Mouse (Mus musculus): ENCODE results near the gene Lrr1. TPM values are rescaled to one million over a fixed set of nuclear protein-coding genes. Genes with fewer than 3 reads are reported as not detected.
A peak's percentile ranks its signal among the peaks of the same experiment; 100 is the strongest.

Gene Lrr1
- total and polyA plus RNA-seq, 3 experiments, result 14.1 to 23.1 TPM; not detected in 1

DNA sequence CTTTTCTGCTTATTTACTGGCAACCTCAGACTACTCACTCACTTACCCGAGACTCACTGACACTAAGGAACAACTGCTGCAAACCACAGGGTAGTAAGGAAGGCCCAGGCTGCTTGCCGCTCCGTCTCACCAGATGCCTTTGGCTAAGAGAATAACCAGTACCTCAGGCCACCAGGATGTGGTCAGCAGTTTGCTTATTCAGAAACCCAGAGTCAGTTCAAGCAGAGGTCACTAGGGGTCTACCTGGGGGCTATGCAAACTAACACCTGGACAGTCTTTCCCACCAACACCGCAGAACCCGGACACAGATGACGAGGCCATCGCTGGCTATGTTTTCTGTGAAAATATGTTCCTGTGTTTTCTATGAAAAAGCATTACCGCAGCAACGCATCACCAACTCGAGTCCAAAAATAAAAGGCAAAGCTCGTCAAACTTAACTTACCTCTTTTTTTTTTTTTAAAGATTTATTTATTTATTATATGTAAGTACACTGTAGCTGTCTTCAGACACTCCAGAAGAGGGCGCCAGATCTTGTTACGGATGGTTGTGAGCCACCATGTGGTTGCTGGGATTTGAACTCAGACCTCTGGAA, 44.7 kb downstream of the Lrr1 start:
- Histone ChIP-seq H3K9ac (ENCODE audit: control insufficient read depth, low read depth, low read length, poor library complexity, severe bottlenecking) (no peak overlapping the region), H3K27ac (ENCODE audit: control insufficient read depth, low read depth, low read length) (no peak overlapping the region), H3K36me3 (ENCODE audit: control insufficient read depth in 1 of 2, insufficient read depth in 2 of 2, low read length in 2 of 2) (no peaks in the 10 kb centered on the region; a peak in 2 of 4 replicates), H3K9me3 (replicated peaks; ENCODE audit: insufficient read depth, low read length) (no peaks in the 10 kb centered on the region), H3K4me1 (ENCODE audit: control insufficient read depth in 1 of 2, insufficient read depth in 2 of 2, low read length in 2 of 2) (no peaks in the 10 kb centered on the region), H3K79me2 (ENCODE audit: control insufficient read depth, insufficient read depth, low read length, poor library complexity) (no peaks in the 10 kb centered on the region), H3K27me3 (ENCODE audit: control insufficient read depth in 1 of 2, insufficient read depth in 2 of 2, low read length in 2 of 2) (no peaks in the 10 kb centered on the region), H3K4me3 (ENCODE audit: control insufficient read depth in 1 of 2, insufficient read depth in 1 of 2, low read depth in 2 of 2, low read length in 2 of 2) (no peak overlapping the region)
- DNase-seq (ENCODE audit: low read depth, low spot score), result no peak
- TF ChIP-seq ZNF384 (IDR thresholded peaks at IDR 0.05; ENCODE audit: low read depth, low read length) (peak; percentile 47; the same call in 1 of the 2 replicates), CTCF (IDR thresholded peaks at IDR 0.05 in 2 of 3, conservative IDR thresholded peaks at IDR 0.05 in 1 of 3; ENCODE audit: control insufficient read depth in 1 of 3, insufficient read depth in 1 of 3, low read depth in 2 of 3, low read length in 3 of 3, poor library complexity in 1 of 3, severe bottlenecking in 1 of 3) (peak in 1 of 3 experiments; percentile 30; a peak in 2 of 6 replicates), POLR2AphosphoS2 (IDR thresholded peaks at IDR 0.05; ENCODE audit: low read length) (no peak), SMC3 (IDR thresholded peaks at IDR 0.05; ENCODE audit: low read depth, low read length) (peak; percentile 5; the same call in 1 of the 2 replicates)

DNA sequence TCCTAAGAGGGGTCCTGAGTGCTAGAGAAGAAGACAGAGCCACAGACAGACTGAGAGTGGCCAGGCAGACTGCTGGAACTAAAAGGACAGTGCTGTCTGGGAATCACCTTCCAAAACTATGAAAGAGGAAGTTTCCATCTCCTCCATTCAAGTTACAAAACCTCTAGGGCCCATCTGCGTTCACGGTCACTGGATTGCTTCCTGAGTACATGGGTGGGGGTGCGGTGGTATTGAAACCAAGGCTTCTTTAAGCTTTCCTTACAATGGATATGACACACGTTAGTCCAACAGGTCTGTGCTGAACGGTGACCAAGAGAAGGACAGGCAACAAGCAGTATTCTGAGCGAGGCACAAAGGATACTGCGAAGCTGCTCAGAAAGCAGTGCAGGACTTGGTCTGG, 45.8 kb downstream of the Lrr1 start:
- Histone ChIP-seq H3K4me1 (ENCODE audit: control insufficient read depth in 1 of 2, insufficient read depth in 2 of 2, low read length in 2 of 2) (no peaks in the 10 kb centered on the region), H3K27ac (ENCODE audit: control insufficient read depth, low read depth, low read length) (no peak overlapping the region), H3K9me3 (replicated peaks; ENCODE audit: insufficient read depth, low read length) (no peaks in the 10 kb centered on the region), H3K9ac (ENCODE audit: control insufficient read depth, low read depth, low read length, poor library complexity, severe bottlenecking) (no peak overlapping the region), H3K36me3 (ENCODE audit: control insufficient read depth in 1 of 2, insufficient read depth in 2 of 2, low read length in 2 of 2) (no peaks in the 10 kb centered on the region; a peak in 2 of 4 replicates), H3K27me3 (ENCODE audit: control insufficient read depth in 1 of 2, insufficient read depth in 2 of 2, low read length in 2 of 2) (no peaks in the 10 kb centered on the region), H3K4me3 (ENCODE audit: control insufficient read depth in 1 of 2, insufficient read depth in 1 of 2, low read depth in 2 of 2, low read length in 2 of 2) (no peak overlapping the region), H3K79me2 (ENCODE audit: control insufficient read depth, insufficient read depth, low read length, poor library complexity) (no peaks in the 10 kb centered on the region)
- TF ChIP-seq NRF1 (IDR thresholded peaks at IDR 0.05; ENCODE audit: insufficient read depth, low read depth, low read length, poor library complexity, severe bottlenecking), result no peak
- TF ChIP-seq CTCF (IDR thresholded peaks at IDR 0.05 in 2 of 3, conservative IDR thresholded peaks at IDR 0.05 in 1 of 3; ENCODE audit: control insufficient read depth in 1 of 3, insufficient read depth in 1 of 3, low read depth in 2 of 3, low read length in 3 of 3, poor library complexity in 1 of 3, severe bottlenecking in 1 of 3), result no peak
- no peak for TF ChIP-seq CHD2 (IDR thresholded peaks at IDR 0.05; ENCODE audit: low read length)
- no peak for TF ChIP-seq MAZ (IDR thresholded peaks at IDR 0.05; ENCODE audit: low read depth, low read length)
- no peak for TF ChIP-seq MEF2A (IDR thresholded peaks at IDR 0.05; ENCODE audit: extremely low read depth, insufficient replicate concordance, low read depth, low read length, poor library complexity, severe bottlenecking)
- TF ChIP-seq JUND (IDR thresholded peaks at IDR 0.05; ENCODE audit: low read depth, low read length), result no peak
- no peak for TF ChIP-seq NELFE (IDR thresholded peaks at IDR 0.05; ENCODE audit: low read depth, low read length)
- TF ChIP-seq RCOR1 (IDR thresholded peaks at IDR 0.05; ENCODE audit: low read depth, low read length), result no peak
- no peak for TF ChIP-seq GABPA (IDR thresholded peaks at IDR 0.05; ENCODE audit: low read depth, low read length)
- no peak for TF ChIP-seq SMC3 (IDR thresholded peaks at IDR 0.05; ENCODE audit: low read depth, low read length)
- no peak for TF ChIP-seq MYC (IDR thresholded peaks at IDR 0.05; ENCODE audit: low read depth, low read length)
- no peak for TF ChIP-seq ETS1 (IDR thresholded peaks at IDR 0.05; ENCODE audit: low read depth, low read length)
- TF ChIP-seq EP300 (IDR thresholded peaks at IDR 0.05; ENCODE audit: low read depth in 1 of 2, low read length in 2 of 2), result no peak
- TF ChIP-seq GATA1 (IDR thresholded peaks at IDR 0.05; ENCODE audit: low read depth, low read length), result no peak
- TF ChIP-seq USF1 (IDR thresholded peaks at IDR 0.05; ENCODE audit: low read depth, low read length), result no peak
- TF ChIP-seq ZC3H11A (IDR thresholded peaks at IDR 0.05; ENCODE audit: low read depth, low read length), result no peak
- no peak for DNase-seq (ENCODE audit: low read depth, low spot score)
